Mouse (Mus musculus): Measurements from ENCODE around the gene Btn2a2. TPM values are rescaled to one million over a fixed set of nuclear protein-coding genes. Genes with fewer than 3 reads are reported as not detected.
A peak's percentile ranks its signal among the peaks of the same experiment; 100 is the strongest.

Btn2a2 gene
- polyA plus RNA-seq, 1 experiment from 2014 or later, result not detected

DNA sequence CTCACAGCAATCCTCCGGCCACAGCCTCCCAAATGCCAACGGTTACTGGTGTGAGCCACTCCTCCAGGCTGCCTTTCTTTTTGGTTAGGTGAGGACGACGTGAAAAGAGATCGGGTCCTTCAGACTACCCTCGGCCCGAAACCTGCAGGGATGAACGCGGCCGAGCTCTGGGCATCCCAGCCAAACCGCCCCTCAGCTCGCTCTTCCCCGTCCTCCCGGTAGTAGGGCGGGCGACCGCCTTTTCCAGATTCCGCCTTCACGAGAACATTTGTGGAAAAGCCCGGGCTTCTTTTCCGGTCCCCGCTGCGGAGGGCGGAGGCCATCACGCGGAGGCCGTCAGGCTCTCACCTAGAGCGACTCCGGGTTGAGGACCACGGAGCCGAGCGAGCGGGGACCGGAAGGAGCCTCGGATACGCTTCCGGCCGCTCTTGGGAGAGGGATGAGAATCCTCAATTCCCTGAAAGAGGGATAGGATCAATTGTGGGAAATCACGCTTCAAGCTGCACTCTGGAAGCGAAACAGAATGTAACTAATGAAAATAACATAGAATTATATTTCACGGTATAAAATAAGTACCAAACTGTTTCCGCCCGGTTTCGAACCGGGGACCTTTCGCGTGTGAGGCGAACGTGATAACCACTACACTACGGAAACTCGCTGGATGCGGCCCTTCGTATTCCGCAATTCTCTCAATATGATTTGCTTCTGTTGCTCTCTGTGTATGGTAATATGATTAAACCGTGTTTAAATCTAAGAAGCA is 42.9 kb downstream of the Btn2a2 start:
- WGBS, result under 1% methylated on average over 55 of the region's 55 CpGs
- no peaks in the 10 kb centered on the region for H3K27me3 ChIP-seq (ENCODE audit: control insufficient read depth, insufficient read depth, low read length)
- H3K9ac ChIP-seq (replicated peaks; ENCODE audit: low read depth, low read length), result peak overlapping the region; percentile 88
- peak overlapping the region; percentile 75 for H3K4me3 ChIP-seq (ENCODE audit: low read depth, low read length)
- peak overlapping the region; percentile 75 for H3K4me2 ChIP-seq (ENCODE audit: low read depth, low read length)
- ATAC-seq (ENCODE audit: low read depth), result peak; percentile 94
- no peaks in the 10 kb centered on the region for H3K9me3 ChIP-seq (ENCODE audit: control insufficient read depth, low read length)
- H3K27ac ChIP-seq (ENCODE audit: low read depth, low read length), result peak overlapping the region; percentile 98
- H3K36me3 ChIP-seq (ENCODE audit: control insufficient read depth, insufficient read depth, low read length), result no peaks in the 10 kb centered on the region
- peaks cover 7% of the 10 kb centered on the region for H3K4me1 ChIP-seq (ENCODE audit: control insufficient read depth, insufficient read depth, low read length)

DNA sequence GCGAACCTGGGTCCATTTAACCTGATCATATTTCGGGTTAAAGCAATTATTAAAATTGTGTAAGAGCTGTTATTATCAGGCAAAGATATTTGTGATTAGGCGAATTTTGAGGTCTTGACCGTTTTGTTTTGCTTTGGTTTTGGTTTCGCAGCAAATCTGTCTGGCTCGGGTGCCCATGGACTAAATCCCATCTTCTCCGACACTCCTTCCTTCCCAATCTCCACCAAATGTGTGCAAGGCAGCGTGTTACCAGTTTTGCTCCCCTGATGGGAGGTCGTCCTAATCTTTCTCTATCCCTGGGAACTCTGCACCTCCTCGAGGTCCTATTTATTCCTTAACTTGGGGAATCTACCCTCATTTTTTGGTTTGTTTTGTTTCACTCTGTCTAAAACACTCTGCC is 43.5 kb downstream of the Btn2a2 start:
- Histone ChIP-seq H3K27ac (ENCODE audit: low read depth, low read length) (peak overlapping the region; percentile 98), H3K9me3 (ENCODE audit: control insufficient read depth, low read length) (no peaks in the 10 kb centered on the region), H3K4me1 (ENCODE audit: control insufficient read depth, insufficient read depth, low read length) (peaks cover 7% of the 10 kb centered on the region), H3K4me3 (ENCODE audit: low read depth, low read length) (peak overlapping the region; percentile 75), H3K27me3 (ENCODE audit: control insufficient read depth, insufficient read depth, low read length) (no peaks in the 10 kb centered on the region), H3K36me3 (ENCODE audit: control insufficient read depth, insufficient read depth, low read length) (no peaks in the 10 kb centered on the region), H3K9ac (replicated peaks; ENCODE audit: low read depth, low read length) (peak overlapping the region; percentile 88), H3K4me2 (ENCODE audit: low read depth, low read length) (peak overlapping the region; percentile 75)
- WGBS, result 4% methylated on average over 10 of the region's 10 CpGs
- ATAC-seq (ENCODE audit: low read depth), result peak; percentile 9; the same call in 1 of the 2 replicates

DNA sequence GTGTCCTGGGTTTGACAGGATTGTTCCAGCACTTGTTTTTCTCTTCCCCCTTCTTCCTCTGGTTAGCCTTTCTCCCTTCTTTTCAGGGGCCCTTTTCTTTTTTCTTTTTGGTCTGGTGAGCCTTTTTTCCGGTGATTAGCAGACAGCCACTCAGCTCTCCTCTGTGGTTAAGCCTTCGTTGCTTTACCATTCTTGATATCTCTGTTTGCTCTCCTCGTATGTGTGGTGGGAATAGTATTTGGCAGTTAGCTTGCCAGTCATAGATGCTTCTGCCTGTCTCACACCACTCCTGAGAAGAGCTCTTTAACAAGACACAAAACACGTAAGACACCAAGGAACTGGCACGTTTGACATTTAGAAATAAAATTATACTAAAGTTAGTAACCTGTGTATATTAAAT is 44.2 kb downstream of the Btn2a2 start:
- WGBS, result 60% methylated on average over 5 of the region's 5 CpGs
- H3K27ac ChIP-seq (ENCODE audit: low read depth, low read length), result no peak overlapping the region; the same call in 1 of the 2 replicates

DNA sequence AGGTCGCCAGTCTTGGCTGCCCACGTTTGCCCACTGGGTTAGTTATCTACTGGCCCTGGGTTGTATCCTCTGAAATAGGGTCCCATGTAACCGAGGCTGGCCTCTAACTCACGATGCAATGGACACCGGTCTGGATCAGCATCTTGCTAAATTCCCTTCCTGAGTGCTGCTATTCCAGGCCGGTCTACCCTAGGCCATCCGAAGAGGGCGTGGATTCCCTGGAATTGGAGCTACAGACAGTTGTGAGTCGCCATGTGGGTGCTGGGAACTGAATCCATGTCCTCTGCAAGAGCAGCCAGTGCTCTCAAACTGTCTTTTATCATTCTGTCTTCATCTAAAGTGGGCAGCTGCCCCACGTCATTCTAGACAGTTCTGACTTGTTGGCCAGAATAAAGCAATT is 48.8 kb downstream of the Btn2a2 start:
- no peaks in the 10 kb centered on the region for H3K36me3 ChIP-seq (ENCODE audit: control insufficient read depth, insufficient read depth, low read length)
- H3K4me3 ChIP-seq (ENCODE audit: low read depth, low read length), result no peak overlapping the region
- no peak overlapping the region for H3K27ac ChIP-seq (ENCODE audit: low read depth, low read length)
- H3K4me1 ChIP-seq (ENCODE audit: control insufficient read depth, insufficient read depth, low read length), result peaks cover 7% of the 10 kb centered on the region
- ATAC-seq (ENCODE audit: low read depth), result no peak
- no peak overlapping the region for H3K9ac ChIP-seq (replicated peaks; ENCODE audit: low read depth, low read length)
- H3K4me2 ChIP-seq (ENCODE audit: low read depth, low read length), result no peak overlapping the region
- H3K9me3 ChIP-seq (ENCODE audit: control insufficient read depth, low read length), result no peaks in the 10 kb centered on the region
- WGBS, result 70% methylated on average over 10 of the region's 10 CpGs
- no peaks in the 10 kb centered on the region for H3K27me3 ChIP-seq (ENCODE audit: control insufficient read depth, insufficient read depth, low read length)

More for the DNA sequence above, 44.2 kb downstream of the Btn2a2 start:
- H3K4me1 ChIP-seq (ENCODE audit: control insufficient read depth, insufficient read depth, low read length), result peaks cover 7% of the 10 kb centered on the region
- H3K4me3 ChIP-seq (ENCODE audit: low read depth, low read length), result peak overlapping the region; percentile 75
- H3K9ac ChIP-seq (replicated peaks; ENCODE audit: low read depth, low read length), result no peak overlapping the region; the same call in 1 of the 2 replicates
- no peaks in the 10 kb centered on the region for H3K36me3 ChIP-seq (ENCODE audit: control insufficient read depth, insufficient read depth, low read length)
- no peak for ATAC-seq (ENCODE audit: low read depth)
- peak overlapping the region; percentile 75 for H3K4me2 ChIP-seq (ENCODE audit: low read depth, low read length)
- no peaks in the 10 kb centered on the region for H3K9me3 ChIP-seq (ENCODE audit: control insufficient read depth, low read length)
- no peaks in the 10 kb centered on the region for H3K27me3 ChIP-seq (ENCODE audit: control insufficient read depth, insufficient read depth, low read length)

DNA sequence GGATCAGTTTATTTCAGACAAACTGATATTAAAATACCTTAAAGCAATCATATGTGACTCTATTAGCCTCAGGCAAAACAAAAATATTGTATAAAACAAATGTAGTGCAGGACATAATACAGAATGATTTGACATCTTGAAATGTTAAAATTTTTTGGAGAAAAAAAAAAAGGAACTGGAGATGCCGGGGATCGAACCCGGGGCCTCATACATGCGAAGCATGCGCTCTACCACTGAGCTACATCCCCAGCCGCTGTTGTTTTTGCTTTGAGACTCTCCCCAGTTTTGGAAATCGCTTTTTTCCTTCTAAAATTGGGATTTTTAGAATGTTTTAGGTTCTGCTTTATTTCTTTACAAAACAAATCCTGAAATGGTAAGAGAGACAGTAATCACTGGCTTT is 50.1 kb downstream of the Btn2a2 start:
- H3K27ac ChIP-seq (ENCODE audit: low read depth, low read length), result no peak overlapping the region
- no peaks in the 10 kb centered on the region for H3K4me1 ChIP-seq (ENCODE audit: control insufficient read depth, insufficient read depth, low read length)
- no peaks in the 10 kb centered on the region for H3K27me3 ChIP-seq (ENCODE audit: control insufficient read depth, insufficient read depth, low read length)
- WGBS, result under 1% methylated on average over 7 of the region's 7 CpGs
- no peaks in the 10 kb centered on the region for H3K9me3 ChIP-seq (ENCODE audit: control insufficient read depth, low read length)
- peak overlapping the region; percentile 42 for H3K4me2 ChIP-seq (ENCODE audit: low read depth, low read length)
- H3K36me3 ChIP-seq (ENCODE audit: control insufficient read depth, insufficient read depth, low read length), result no peaks in the 10 kb centered on the region
- H3K4me3 ChIP-seq (ENCODE audit: low read depth, low read length), result peak overlapping the region; percentile 43
- ATAC-seq (ENCODE audit: low read depth), result peak; percentile 68
- peak overlapping the region; percentile 32; the same call in 1 of the 2 replicates for H3K9ac ChIP-seq (replicated peaks; ENCODE audit: low read depth, low read length)

DNA sequence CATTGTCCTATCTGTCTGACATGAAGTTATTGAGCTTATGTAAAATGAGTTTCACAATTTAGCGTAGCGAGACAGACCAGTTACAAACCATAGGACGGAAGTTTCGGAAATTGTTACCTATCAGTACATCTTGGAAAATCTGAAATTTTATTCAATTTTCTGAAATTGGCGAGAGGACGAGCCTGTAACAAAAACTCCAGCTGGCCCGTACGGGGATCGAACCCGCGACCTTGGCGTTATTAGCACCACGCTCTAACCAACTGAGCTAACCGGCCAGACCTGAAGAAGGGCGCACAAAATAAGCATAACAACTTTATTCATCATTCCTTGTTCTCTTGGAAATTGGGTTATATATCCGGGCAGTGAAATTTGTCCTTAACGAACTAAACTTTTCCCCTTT is 50.7 kb downstream of the Btn2a2 start:
- no peaks in the 10 kb centered on the region for H3K27me3 ChIP-seq (ENCODE audit: control insufficient read depth, insufficient read depth, low read length)
- WGBS, result under 1% methylated on average over 17 of the region's 17 CpGs
- peak; percentile 95 for ATAC-seq (ENCODE audit: low read depth)
- H3K4me1 ChIP-seq (ENCODE audit: control insufficient read depth, insufficient read depth, low read length), result no peaks in the 10 kb centered on the region
- H3K36me3 ChIP-seq (ENCODE audit: control insufficient read depth, insufficient read depth, low read length), result no peaks in the 10 kb centered on the region
- peak overlapping the region; percentile 42 for H3K4me2 ChIP-seq (ENCODE audit: low read depth, low read length)
- H3K9me3 ChIP-seq (ENCODE audit: control insufficient read depth, low read length), result no peaks in the 10 kb centered on the region
- H3K27ac ChIP-seq (ENCODE audit: low read depth, low read length), result no peak overlapping the region
- H3K9ac ChIP-seq (replicated peaks; ENCODE audit: low read depth, low read length), result peak overlapping the region; percentile 32
- peak overlapping the region; percentile 43 for H3K4me3 ChIP-seq (ENCODE audit: low read depth, low read length)

DNA sequence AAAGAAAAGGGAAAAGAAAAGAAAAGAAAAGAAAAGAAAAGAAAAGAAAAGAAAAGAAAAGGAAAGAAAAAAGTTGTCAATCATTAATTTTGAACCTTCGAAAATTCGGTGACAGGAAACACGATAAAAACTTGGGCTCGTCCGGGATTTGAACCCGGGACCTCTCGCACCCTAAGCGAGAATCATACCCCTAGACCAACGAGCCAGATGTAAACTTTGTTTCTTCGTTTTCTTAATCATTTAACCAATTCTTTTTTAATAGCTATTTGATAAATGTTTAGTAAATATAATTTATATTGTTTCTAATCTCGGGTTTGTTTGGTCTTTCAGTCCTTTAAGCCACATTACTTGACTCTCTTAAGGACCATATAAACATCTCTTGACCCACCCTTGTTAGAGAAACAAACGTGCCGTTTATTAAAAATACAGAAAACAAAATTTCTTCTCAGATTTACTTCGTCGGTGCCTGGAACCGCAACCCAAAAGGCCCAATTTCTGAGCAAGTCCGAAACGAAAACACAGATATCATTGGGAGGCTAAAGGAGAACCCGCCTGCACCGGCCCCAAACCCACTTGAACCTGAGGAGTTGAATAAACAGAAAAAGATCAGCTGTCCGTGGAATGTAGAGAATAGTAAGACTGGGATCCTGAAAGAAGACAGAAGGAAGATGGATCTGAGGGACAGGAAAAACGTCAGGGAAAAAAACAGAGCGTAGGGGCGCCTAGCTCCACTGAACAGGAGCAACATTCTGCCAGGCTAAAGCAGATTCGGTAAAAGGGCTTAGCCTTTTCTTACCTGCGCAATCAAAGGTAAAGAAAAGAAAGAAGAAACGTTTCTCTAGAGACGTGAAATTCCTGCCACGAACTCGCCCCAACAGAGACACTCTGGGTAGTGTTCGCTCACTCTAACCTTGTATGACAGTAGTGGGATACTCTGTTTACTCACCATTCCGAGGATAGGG is 51.5 kb downstream of the Btn2a2 start:
- Histone ChIP-seq H3K9me3 (ENCODE audit: control insufficient read depth, low read length) (no peaks in the 10 kb centered on the region), H3K27me3 (ENCODE audit: control insufficient read depth, insufficient read depth, low read length) (no peaks in the 10 kb centered on the region), H3K27ac (ENCODE audit: low read depth, low read length) (no peak overlapping the region), H3K9ac (replicated peaks; ENCODE audit: low read depth, low read length) (peak overlapping the region; percentile 26), H3K36me3 (ENCODE audit: control insufficient read depth, insufficient read depth, low read length) (no peaks in the 10 kb centered on the region), H3K4me3 (ENCODE audit: low read depth, low read length) (peak overlapping the region; percentile 43), H3K4me2 (ENCODE audit: low read depth, low read length) (peak overlapping the region; percentile 42), H3K4me1 (ENCODE audit: control insufficient read depth, insufficient read depth, low read length) (no peaks in the 10 kb centered on the region)
- under 1% methylated on average over 32 of the region's 32 CpGs for WGBS
- peak; percentile 45 for ATAC-seq (ENCODE audit: low read depth)

DNA sequence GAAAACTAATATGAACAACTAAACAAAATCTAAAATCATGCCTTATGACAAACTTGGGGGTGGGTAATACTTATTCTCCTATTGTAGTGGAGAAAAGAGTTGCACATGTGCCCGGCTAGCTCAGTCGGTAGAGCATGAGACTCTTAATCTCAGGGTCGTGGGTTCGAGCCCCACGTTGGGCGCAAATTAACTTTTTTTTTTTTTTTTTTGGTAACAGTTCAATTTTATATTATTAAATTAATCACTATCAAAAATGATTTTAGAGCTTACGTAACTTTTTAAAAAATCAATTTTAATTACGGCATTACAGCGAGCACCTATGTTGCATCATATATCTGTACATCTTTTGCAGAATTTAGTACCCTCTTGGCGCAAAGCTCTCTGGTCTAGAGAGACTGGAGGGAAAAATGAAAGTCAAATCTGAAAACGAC is 52.4 kb downstream of the Btn2a2 start:
- Histone ChIP-seq H3K9me3 (ENCODE audit: control insufficient read depth, low read length) (no peaks in the 10 kb centered on the region), H3K27me3 (ENCODE audit: control insufficient read depth, insufficient read depth, low read length) (no peaks in the 10 kb centered on the region), H3K36me3 (ENCODE audit: control insufficient read depth, insufficient read depth, low read length) (no peaks in the 10 kb centered on the region), H3K4me1 (ENCODE audit: control insufficient read depth, insufficient read depth, low read length) (no peaks in the 10 kb centered on the region), H3K9ac (replicated peaks; ENCODE audit: low read depth, low read length) (no peak overlapping the region), H3K4me2 (ENCODE audit: low read depth, low read length) (peak overlapping the region; percentile 51), H3K27ac (ENCODE audit: low read depth, low read length) (no peak overlapping the region), H3K4me3 (ENCODE audit: low read depth, low read length) (peak overlapping the region; percentile 20)
- no peak for ATAC-seq (ENCODE audit: low read depth)
- 2% methylated on average over 11 of the region's 11 CpGs for WGBS
